Mouse (Mus musculus): ENCODE results near the gene Trappc1.

DNA sequence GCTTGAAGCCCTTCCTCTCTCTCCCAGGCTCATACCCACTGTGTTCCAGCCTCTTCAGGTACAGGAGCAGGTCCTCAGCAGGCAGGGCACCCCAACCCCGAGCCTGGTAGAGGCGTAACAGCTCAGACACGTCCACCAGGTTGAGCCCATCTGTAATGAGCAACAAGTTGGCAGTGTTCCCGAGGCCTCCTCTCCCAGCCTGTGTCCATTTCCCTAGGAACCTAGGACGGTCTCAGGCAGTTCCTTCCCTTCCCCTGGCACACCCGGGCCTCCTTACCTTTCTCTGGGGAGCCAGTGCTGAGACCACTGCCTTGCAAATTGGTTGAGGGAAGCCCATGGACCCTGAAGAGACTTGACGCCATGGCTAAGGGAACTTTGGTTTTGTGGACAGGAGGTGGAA is 21.0 kb upstream of the Trappc1 start:
- no peak for TF ChIP-seq EP300 (IDR thresholded peaks at IDR 0.05; ENCODE audit: low read depth)
- no peak for TF ChIP-seq CTCF (IDR thresholded peaks at IDR 0.05; ENCODE audit: low read depth)

Measured in liver, embryonic 14.5 days (tissue).